Mouse (Mus musculus): ENCODE results near the gene Cd80. TPM values are rescaled to one million over a fixed set of nuclear protein-coding genes. Genes with fewer than 3 reads are reported as not detected.

Cd80 gene
- polyA plus RNA-seq, 1 experiment from 2014 or later, result 0.46 TPM

DNA sequence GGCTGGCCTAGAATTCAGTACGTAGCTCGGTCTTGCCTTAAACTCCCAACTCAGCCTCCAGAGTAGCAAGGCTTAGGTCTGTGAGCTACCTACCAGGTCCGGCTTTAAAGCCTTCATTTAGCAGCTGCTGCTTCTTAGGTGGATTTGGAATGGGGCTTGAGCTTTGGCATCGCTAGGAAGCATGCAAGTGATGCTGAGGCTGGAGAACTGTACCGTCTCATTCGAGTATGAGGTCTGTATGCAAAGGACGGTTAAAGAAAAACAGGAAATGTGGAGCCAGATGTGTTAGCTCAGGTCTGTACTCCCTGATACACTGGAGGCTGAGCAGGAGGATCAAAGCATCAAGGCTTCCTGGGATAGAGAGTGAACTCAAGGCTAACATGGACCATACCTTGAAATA, 6.8 kb downstream of the Cd80 start:
- H3K4me2 ChIP-seq (ENCODE audit: low read depth, low read length), result no peak overlapping the region
- no peak for ATAC-seq (ENCODE audit: low read depth)
- H3K36me3 ChIP-seq (ENCODE audit: control insufficient read depth, insufficient read depth, low read length), result no peaks in the 10 kb centered on the region

GRCm38 (mm10) chr16:38463305-38463704, 7.9 kb downstream of the Cd80 start:
- Histone ChIP-seq H3K4me3 (ENCODE audit: low read depth, low read length) (no peak overlapping the region), H3K4me2 (ENCODE audit: low read depth, low read length) (no peak overlapping the region), H3K4me1 (ENCODE audit: control insufficient read depth, insufficient read depth, low read length) (no peaks in the 10 kb centered on the region), H3K9ac (ENCODE audit: low read depth, low read length) (no peak overlapping the region), H3K27ac (replicated peaks; ENCODE audit: low read depth, low read length) (no peak overlapping the region), H3K27me3 (replicated peaks; ENCODE audit: control insufficient read depth, insufficient read depth, low read length) (no peaks in the 10 kb centered on the region), H3K36me3 (ENCODE audit: control insufficient read depth, insufficient read depth, low read length) (no peaks in the 10 kb centered on the region), H3K9me3 (ENCODE audit: control insufficient read depth, low read length) (no peaks in the 10 kb centered on the region)
- DNase-seq (ENCODE audit: low spot score) (no peak), ATAC-seq (ENCODE audit: low read depth) (no peak)
- WGBS, result 86% methylated on average over 5 of the region's 5 CpGs

More for the DNA sequence above, 6.8 kb downstream of the Cd80 start:
- Histone ChIP-seq H3K9me3 (ENCODE audit: control insufficient read depth, low read length) (no peaks in the 10 kb centered on the region), H3K27me3 (replicated peaks; ENCODE audit: control insufficient read depth, insufficient read depth, low read length) (no peaks in the 10 kb centered on the region), H3K9ac (ENCODE audit: low read depth, low read length) (no peak overlapping the region), H3K27ac (replicated peaks; ENCODE audit: low read depth, low read length) (no peak overlapping the region), H3K4me3 (ENCODE audit: low read depth, low read length) (no peak overlapping the region), H3K4me1 (ENCODE audit: control insufficient read depth, insufficient read depth, low read length) (no peaks in the 10 kb centered on the region)
- 84% methylated on average over 7 of the region's 7 CpGs for WGBS
- no peak for DNase-seq (ENCODE audit: low spot score)

DNA sequence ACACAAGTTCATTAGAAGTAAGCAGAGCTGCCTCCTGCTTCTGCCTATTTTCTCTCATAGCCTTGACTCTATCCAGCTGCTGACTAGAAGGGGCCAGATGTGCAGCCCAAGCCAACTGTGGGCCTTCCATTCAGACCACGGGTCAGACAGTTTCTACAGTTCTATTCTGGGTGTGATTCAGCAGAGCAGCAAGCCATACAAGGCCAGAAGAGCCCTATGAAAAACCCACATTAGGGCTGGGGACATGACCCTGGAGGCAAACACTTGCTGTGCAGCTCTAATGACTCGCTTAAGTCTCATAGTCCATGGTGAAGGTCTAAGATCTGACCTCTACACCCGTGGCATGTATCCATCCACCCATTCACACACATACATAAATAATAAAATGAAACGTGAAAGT, 10.7 kb downstream of the Cd80 start:
- no peak for DNase-seq (ENCODE audit: low spot score)
- ATAC-seq (ENCODE audit: low read depth), result no peak
- no peak overlapping the region for H3K4me2 ChIP-seq (ENCODE audit: low read depth, low read length)
- H3K27ac ChIP-seq (replicated peaks; ENCODE audit: low read depth, low read length), result no peak overlapping the region
- WGBS, result 81% methylated on average over 4 of the region's 4 CpGs
- no peak overlapping the region for H3K9ac ChIP-seq (ENCODE audit: low read depth, low read length)
- H3K4me1 ChIP-seq (ENCODE audit: control insufficient read depth, insufficient read depth, low read length), result no peaks in the 10 kb centered on the region
- H3K36me3 ChIP-seq (ENCODE audit: control insufficient read depth, insufficient read depth, low read length), result no peaks in the 10 kb centered on the region
- no peaks in the 10 kb centered on the region for H3K27me3 ChIP-seq (replicated peaks; ENCODE audit: control insufficient read depth, insufficient read depth, low read length)
- no peaks in the 10 kb centered on the region for H3K9me3 ChIP-seq (ENCODE audit: control insufficient read depth, low read length)
- H3K4me3 ChIP-seq (ENCODE audit: low read depth, low read length), result no peak overlapping the region

DNA sequence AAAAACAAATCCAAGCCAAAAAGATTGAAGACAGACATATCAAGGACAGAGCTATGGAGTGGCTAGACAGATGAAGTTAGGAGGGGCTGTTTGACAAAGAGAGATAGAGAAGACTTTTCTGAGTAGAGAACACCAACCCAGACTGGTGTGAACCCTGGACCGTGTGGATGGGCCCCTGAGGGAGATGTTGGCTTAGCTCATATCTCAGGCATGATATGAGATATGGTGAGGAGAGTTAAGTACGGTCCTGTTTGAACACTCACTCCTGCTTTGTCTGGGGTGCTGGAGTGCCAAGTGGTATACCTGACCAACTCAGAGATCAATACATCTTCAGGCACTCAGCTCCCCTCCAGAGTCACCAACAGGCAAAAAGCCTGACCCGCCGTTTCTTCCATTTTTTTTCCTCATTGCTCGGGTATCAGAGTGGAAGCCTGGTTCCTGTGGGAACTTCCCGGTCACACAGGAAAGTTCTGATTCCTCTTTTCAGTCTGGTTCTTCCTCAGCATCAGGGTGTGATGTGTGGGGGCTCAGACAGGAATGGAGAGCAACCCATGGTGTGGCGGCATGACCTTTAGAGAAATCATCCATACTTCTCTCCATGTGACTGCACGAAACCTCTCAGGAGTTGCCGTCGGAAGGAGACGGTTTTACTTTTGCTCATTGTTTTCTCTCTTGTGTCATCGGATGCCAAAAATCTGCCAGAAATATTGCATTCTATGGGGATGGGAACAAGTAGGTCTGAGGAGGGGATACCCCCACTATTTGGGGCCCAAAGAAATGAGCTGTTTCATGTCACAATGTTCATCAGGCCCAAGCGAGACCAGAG, 11.9 kb downstream of the Cd80 start:
- ATAC-seq (ENCODE audit: low read depth), result no peak
- H3K4me2 ChIP-seq (ENCODE audit: low read depth, low read length), result no peak overlapping the region
- no peaks in the 10 kb centered on the region for H3K9me3 ChIP-seq (ENCODE audit: control insufficient read depth, low read length)
- H3K4me3 ChIP-seq (ENCODE audit: low read depth, low read length), result no peak overlapping the region
- H3K27ac ChIP-seq (replicated peaks; ENCODE audit: low read depth, low read length), result no peak overlapping the region
- H3K9ac ChIP-seq (ENCODE audit: low read depth, low read length), result no peak overlapping the region
- no peaks in the 10 kb centered on the region for H3K4me1 ChIP-seq (ENCODE audit: control insufficient read depth, insufficient read depth, low read length)
- no peak for DNase-seq (ENCODE audit: low spot score)
- H3K36me3 ChIP-seq (ENCODE audit: control insufficient read depth, insufficient read depth, low read length), result no peaks in the 10 kb centered on the region
- H3K27me3 ChIP-seq (replicated peaks; ENCODE audit: control insufficient read depth, insufficient read depth, low read length), result no peaks in the 10 kb centered on the region
- 83% methylated on average over 13 of the region's 13 CpGs for WGBS

DNA sequence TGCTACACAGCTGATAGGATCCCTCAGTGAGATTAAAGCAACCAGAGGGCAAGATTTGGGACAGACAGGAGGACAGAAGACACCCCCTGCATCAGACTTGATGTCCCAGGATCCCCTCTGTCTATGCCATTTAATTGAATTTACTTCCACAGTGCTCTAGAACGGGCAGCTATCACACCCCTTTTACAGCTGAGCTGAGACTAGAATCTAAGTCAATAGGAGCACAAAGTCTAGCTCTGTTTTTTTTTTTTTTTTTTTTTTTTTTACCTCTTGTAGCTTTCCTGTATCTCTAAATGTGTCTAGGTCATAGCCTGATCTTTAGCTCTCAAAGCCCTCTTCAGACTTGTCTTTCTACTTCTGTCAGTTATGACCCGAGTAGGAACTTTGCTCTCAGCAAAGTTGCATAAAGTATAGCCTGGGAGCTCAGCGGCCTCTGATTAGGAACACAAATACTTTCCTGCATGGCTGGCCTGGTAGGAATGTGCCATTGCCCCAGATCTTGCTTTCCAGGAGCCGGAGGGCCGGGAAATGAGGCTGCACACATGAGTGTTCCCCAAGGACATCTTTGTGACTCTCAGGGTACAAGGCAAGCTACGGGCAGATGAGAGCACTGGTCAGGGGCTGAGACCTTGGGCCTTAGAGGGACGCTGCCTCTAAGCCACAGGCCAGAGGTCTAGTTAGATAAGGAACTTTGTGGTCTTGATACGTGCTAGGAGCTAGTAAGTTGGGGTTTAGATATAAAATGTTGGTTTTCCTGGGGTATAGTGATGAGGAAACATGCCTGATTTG, 12.8 kb downstream of the Cd80 start:
- Histone ChIP-seq H3K9me3 (ENCODE audit: control insufficient read depth, low read length) (no peaks in the 10 kb centered on the region), H3K4me2 (ENCODE audit: low read depth, low read length) (no peak overlapping the region), H3K4me1 (ENCODE audit: control insufficient read depth, insufficient read depth, low read length) (no peaks in the 10 kb centered on the region), H3K36me3 (ENCODE audit: control insufficient read depth, insufficient read depth, low read length) (no peaks in the 10 kb centered on the region), H3K9ac (ENCODE audit: low read depth, low read length) (no peak overlapping the region), H3K4me3 (ENCODE audit: low read depth, low read length) (no peak overlapping the region), H3K27me3 (replicated peaks; ENCODE audit: control insufficient read depth, insufficient read depth, low read length) (no peaks in the 10 kb centered on the region), H3K27ac (replicated peaks; ENCODE audit: low read depth, low read length) (no peak overlapping the region)
- 74% methylated on average over 8 of the region's 8 CpGs for WGBS
- DNase-seq (ENCODE audit: low spot score) (no peak), ATAC-seq (ENCODE audit: low read depth) (no peak)

GRCm38 (mm10) chr16:38468706-38469018, 13.3 kb downstream of the Cd80 start:
- no peak overlapping the region for H3K4me3 ChIP-seq (ENCODE audit: low read depth, low read length)
- H3K4me1 ChIP-seq (ENCODE audit: control insufficient read depth, insufficient read depth, low read length), result no peaks in the 10 kb centered on the region
- no peak overlapping the region for H3K9ac ChIP-seq (ENCODE audit: low read depth, low read length)
- no peak overlapping the region for H3K27ac ChIP-seq (replicated peaks; ENCODE audit: low read depth, low read length)
- WGBS, result 38% methylated on average over 3 of the region's 3 CpGs
- H3K36me3 ChIP-seq (ENCODE audit: control insufficient read depth, insufficient read depth, low read length), result no peaks in the 10 kb centered on the region
- no peak for DNase-seq (ENCODE audit: low spot score)
- no peak overlapping the region for H3K4me2 ChIP-seq (ENCODE audit: low read depth, low read length)
- no peaks in the 10 kb centered on the region for H3K27me3 ChIP-seq (replicated peaks; ENCODE audit: control insufficient read depth, insufficient read depth, low read length)
- no peaks in the 10 kb centered on the region for H3K9me3 ChIP-seq (ENCODE audit: control insufficient read depth, low read length)
- no peak for ATAC-seq (ENCODE audit: low read depth)

DNA sequence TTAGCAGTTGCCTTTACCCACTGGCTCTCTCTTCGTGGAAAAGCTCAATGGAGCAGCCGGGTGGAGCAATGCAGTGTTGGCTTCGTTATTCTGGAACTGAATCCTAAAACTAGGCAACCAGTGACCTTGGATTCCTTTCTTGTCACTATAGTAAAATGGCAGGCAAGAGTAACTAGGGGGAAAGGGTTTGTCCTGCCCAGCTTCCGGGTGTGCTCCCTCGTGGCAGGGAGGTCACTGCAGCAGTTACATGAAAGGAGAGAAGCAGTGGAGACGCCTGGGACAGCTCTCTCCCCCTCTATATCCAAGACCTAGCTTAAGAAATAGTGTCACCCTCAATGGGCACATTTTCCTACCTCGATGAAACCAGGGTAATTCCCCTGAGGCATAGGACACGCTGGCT, 14.1 kb downstream of the Cd80 start:
- DNase-seq (ENCODE audit: low spot score), result no peak
- no peaks in the 10 kb centered on the region for H3K36me3 ChIP-seq (ENCODE audit: control insufficient read depth, insufficient read depth, low read length)
- no peak for ATAC-seq (ENCODE audit: low read depth)
- H3K27ac ChIP-seq (replicated peaks; ENCODE audit: low read depth, low read length), result no peak overlapping the region
- no peak overlapping the region for H3K4me2 ChIP-seq (ENCODE audit: low read depth, low read length)
- WGBS, result 64% methylated on average over 8 of the region's 8 CpGs
- H3K9ac ChIP-seq (ENCODE audit: low read depth, low read length), result no peak overlapping the region
- H3K27me3 ChIP-seq (replicated peaks; ENCODE audit: control insufficient read depth, insufficient read depth, low read length), result no peaks in the 10 kb centered on the region
- no peaks in the 10 kb centered on the region for H3K4me1 ChIP-seq (ENCODE audit: control insufficient read depth, insufficient read depth, low read length)
- no peaks in the 10 kb centered on the region for H3K9me3 ChIP-seq (ENCODE audit: control insufficient read depth, low read length)
- no peak overlapping the region for H3K4me3 ChIP-seq (ENCODE audit: low read depth, low read length)

DNA sequence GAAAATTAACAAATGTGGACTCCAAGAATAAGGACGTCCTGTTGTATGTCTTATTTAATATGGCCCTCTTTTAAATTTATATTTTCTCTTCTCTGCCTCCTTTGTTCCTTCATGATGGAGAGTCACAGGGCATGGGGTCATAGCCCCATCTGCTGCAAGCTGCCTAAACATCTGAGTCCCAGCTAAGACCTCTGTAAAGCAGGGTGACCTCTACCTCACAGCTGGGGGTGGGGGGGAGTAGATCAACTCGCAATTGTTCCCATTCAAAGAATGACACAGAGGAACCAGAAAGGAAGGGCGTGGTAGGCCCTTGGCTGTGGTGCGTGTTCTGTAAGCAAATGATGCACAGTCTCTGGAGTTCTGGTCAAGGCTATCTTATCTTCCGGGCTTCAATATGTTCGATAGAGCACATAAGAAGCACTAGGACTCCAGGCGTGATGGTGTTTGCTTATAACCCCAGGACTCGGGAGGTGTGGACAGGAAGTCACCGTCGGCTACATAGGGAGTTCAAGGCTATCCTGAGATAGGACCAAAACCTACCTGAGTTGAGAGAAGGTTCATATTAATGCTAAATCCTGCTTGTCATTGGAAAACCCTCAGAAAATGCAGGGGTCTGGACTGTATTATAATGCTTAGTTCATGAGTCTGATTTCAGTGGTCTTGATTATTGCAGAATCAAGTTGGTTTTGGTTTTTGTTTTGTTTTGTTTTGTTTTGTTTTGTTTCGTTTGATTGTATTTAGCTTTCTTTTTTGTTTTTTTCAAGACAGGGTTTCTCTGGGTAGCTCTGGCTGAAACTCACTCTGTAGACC, 16.5 kb downstream of the Cd80 start:
- ATAC-seq (ENCODE audit: low read depth), result no peak
- H3K9ac ChIP-seq (ENCODE audit: low read depth, low read length), result no peak overlapping the region
- H3K4me3 ChIP-seq (ENCODE audit: low read depth, low read length), result no peak overlapping the region
- no peaks in the 10 kb centered on the region for H3K9me3 ChIP-seq (ENCODE audit: control insufficient read depth, low read length)
- H3K36me3 ChIP-seq (ENCODE audit: control insufficient read depth, insufficient read depth, low read length), result no peaks in the 10 kb centered on the region
- H3K4me2 ChIP-seq (ENCODE audit: low read depth, low read length), result no peak overlapping the region
- no peak for DNase-seq (ENCODE audit: low spot score)
- H3K27ac ChIP-seq (replicated peaks; ENCODE audit: low read depth, low read length), result no peak overlapping the region
- peaks cover 6% of the 10 kb centered on the region; the same call in 1 of the 2 replicates for H3K4me1 ChIP-seq (ENCODE audit: control insufficient read depth, insufficient read depth, low read length)
- H3K27me3 ChIP-seq (replicated peaks; ENCODE audit: control insufficient read depth, insufficient read depth, low read length), result no peaks in the 10 kb centered on the region
- WGBS, result 83% methylated on average over 11 of the region's 11 CpGs

Data from embryonic facial prominence, embryonic 14.5 days (tissue).